Mouse (Mus musculus): Measurements from ENCODE around the gene Cep68.

The Cep68 gene

GRCm38 (mm10) chr11:20249296-20250110 is at the start of gene Cep68:
Gene Cep68, minus strand, starts transcription at chr11:20249429.
- DNase-seq (ENCODE audit: low spot score), result peak; percentile 94

GRCm38 (mm10) chr11:20284463-20284862 is 35.2 kb upstream of the Cep68 start:
- DNase-seq (ENCODE audit: low spot score), result no peak

GRCm38 (mm10) chr11:20282601-20283219 is 33.5 kb upstream of the Cep68 start:
- DNase-seq (ENCODE audit: low spot score), result no peak

- DNase-seq (ENCODE audit: low spot score), result no peak
Measured at GRCm38 (mm10) chr11:20280982-20281381, 31.8 kb upstream of the Cep68 start.

- DNase-seq (ENCODE audit: low spot score), result no peak
Measured at GRCm38 (mm10) chr11:20278702-20279101, 29.5 kb upstream of the Cep68 start.

- DNase-seq (ENCODE audit: low spot score), result no peak
Measured at GRCm38 (mm10) chr11:20277106-20277505, 27.9 kb upstream of the Cep68 start.

- no peak for DNase-seq (ENCODE audit: low spot score)
Measured at GRCm38 (mm10) chr11:20275974-20276373, 26.7 kb upstream of the Cep68 start.

- no peak for DNase-seq (ENCODE audit: low spot score)
Measured at GRCm38 (mm10) chr11:20269885-20270284, 20.7 kb upstream of the Cep68 start.

- no peak for DNase-seq (ENCODE audit: low spot score)
Measured at GRCm38 (mm10) chr11:20262628-20263380, 13.6 kb upstream of the Cep68 start.

GRCm38 (mm10) chr11:20254791-20255190 is 5.6 kb upstream of the Cep68 start:
- DNase-seq (ENCODE audit: low spot score), result no peak

- no peak for DNase-seq (ENCODE audit: low spot score)
Measured at GRCm38 (mm10) chr11:20253088-20253487, 3.9 kb upstream of the Cep68 start.

- DNase-seq (ENCODE audit: low spot score), result no peak
Measured at GRCm38 (mm10) chr11:20250476-20251178, 1.4 kb upstream of the Cep68 start.

GRCm38 (mm10) chr11:20248840-20249239 is 389 bp downstream of the Cep68 start:
- no peak for DNase-seq (ENCODE audit: low spot score)

GRCm38 (mm10) chr11:20248277-20248676 is 952 bp downstream of the Cep68 start:
- DNase-seq (ENCODE audit: low spot score), result no peak

- no peak for DNase-seq (ENCODE audit: low spot score)
Measured at GRCm38 (mm10) chr11:20247146-20247855, 1.9 kb downstream of the Cep68 start.

GRCm38 (mm10) chr11:20246616-20247015 is 2.6 kb downstream of the Cep68 start:
- no peak for DNase-seq (ENCODE audit: low spot score)

GRCm38 (mm10) chr11:20245316-20245715 is 3.9 kb downstream of the Cep68 start:
- no peak for DNase-seq (ENCODE audit: low spot score)

GRCm38 (mm10) chr11:20244336-20245290 is 4.6 kb downstream of the Cep68 start:
- DNase-seq (ENCODE audit: low spot score), result no peak

- DNase-seq (ENCODE audit: low spot score), result no peak
Measured at GRCm38 (mm10) chr11:20243214-20243913, 5.9 kb downstream of the Cep68 start.

Measured in ovary, postnatal 36 days (tissue).